Mouse (Mus musculus) brain, embryonic 14.5 days (tissue): ENCODE measurements around the gene Zfp423. TPM values are rescaled to one million over a fixed set of nuclear protein-coding genes. Genes with fewer than 3 reads are reported as not detected.

Experiments used
- DNase-seq: peaks from one replicate; pipeline ENCODE4 v3.0.0-alpha.2; 2011; ENCODE audit warnings: low read depth
- CTCF ChIP-seq: fragments of 200-500 bp; IDR thresholded peaks from 2 replicates; pipeline ENCODE4 v1.5.1; 2012; ENCODE audit warnings: inconsistent platforms, mild to moderate bottlenecking, moderate library complexity, borderline replicate concordance; ENCODE audit not compliant: insufficient read depth, insufficient read length; ENCODE audit errors: extremely low read depth
- POLR2A ChIP-seq: fragments of 200-500 bp; IDR thresholded peaks from 2 replicates; pipeline ENCODE4 v1.6.1; 2012; ENCODE audit warnings: mild to moderate bottlenecking, inconsistent platforms, borderline replicate concordance; ENCODE audit not compliant: poor library complexity, insufficient read depth, insufficient read length, severe bottlenecking; ENCODE audit errors: extremely low read depth
- polyA plus RNA-seq: library from polyadenylated mRNA; depleted of rRNA; stranded (reverse); fragments of >200 nt; gene quantifications from 2 replicates; pipeline ENCODE4 v1.2.3, GENCODE M21; 2012; rRNA removed

The Zfp423 gene
- polyA plus RNA-seq, 1 experiment = 113 TPM

DNA sequence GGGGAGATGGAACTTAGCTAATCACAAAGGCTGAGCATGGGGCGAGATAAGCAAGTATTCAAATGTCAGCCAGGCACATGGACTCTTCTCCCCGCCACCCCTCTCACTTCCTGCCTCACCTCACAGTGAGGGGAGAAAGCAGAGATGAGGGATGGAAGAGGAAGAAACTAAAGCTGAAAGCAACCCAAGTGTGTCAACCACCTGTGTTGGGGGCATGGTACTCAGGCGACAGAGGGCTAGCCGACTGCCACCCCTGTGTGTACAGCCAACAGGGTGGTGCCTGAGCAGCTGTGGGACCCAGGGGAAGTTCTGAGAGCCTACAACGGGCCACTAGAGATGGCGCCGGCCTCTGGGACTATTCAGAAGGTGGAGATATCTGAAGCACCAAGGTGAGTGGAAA is 327.6 kb downstream of the Zfp423 start:
- TF ChIP-seq CTCF (no peak), POLR2A (no peak)
- no peak for DNase-seq

- TF ChIP-seq CTCF (no peak), POLR2A (no peak)
- peak; percentile 22 for DNase-seq
Measured at GRCm38 (mm10) chr8:87629656-87630055, 329.7 kb downstream of the Zfp423 start.

- DNase-seq = no peak
- TF ChIP-seq POLR2A (no peak), CTCF (no peak)
Measured at GRCm38 (mm10) chr8:87621181-87621580, 338.2 kb downstream of the Zfp423 start.

- TF ChIP-seq POLR2A (no peak), CTCF (no peak)
- peak; percentile 61 for DNase-seq
Measured at GRCm38 (mm10) chr8:87620225-87620624, 339.2 kb downstream of the Zfp423 start.

- TF ChIP-seq POLR2A = no peak
- TF ChIP-seq CTCF = no peak
- DNase-seq = no peak
Measured at GRCm38 (mm10) chr8:87619529-87619928, 339.9 kb downstream of the Zfp423 start.

DNA sequence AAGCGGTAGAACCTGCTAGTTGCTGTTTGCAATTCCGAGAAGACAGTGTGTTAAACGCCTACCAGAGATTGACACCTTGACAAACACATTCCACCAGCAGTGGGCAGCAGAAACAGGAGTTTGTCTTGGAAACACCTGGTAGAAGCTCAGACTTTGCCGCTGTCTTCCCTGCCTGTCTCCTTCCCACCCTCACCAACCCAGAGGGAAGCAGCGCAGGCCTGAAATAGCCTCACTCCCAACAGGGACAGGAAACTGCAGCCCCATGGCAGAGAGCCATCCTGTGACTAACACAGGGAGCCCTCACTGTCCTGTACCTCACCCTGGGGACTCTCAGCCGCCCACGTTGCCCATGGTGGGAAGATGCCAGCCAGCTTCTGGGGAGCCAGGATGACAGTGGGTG is 340.3 kb downstream of the Zfp423 start:
- DNase-seq = peak; percentile 70

DNA sequence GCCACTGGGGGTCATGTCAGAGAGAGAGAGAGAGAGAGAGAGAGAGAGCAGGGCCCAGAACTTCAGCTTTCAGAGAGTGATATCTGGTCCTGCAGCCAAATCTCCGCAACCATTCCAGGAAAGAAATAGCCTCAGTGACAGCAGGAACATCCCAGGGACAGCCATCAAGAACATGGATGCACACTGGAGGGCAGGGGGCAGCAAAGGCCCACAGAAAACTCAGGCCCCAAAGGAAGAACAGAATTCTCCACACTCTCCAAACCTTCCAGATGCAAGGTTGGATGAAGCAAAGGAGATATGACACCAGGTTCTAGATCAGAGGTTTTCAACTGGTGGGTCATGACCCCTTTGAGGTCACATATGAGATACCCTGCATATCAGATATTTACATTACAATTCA is 345.7 kb downstream of the Zfp423 start:
- peak; percentile 46 for DNase-seq
- TF ChIP-seq POLR2A = no peak
- peak; percentile 41; the same call in 1 of the 2 replicates for TF ChIP-seq CTCF

More for the DNA sequence above, 340.3 kb downstream of the Zfp423 start:
- peak; percentile 41; the same call in 1 of the 2 replicates for TF ChIP-seq CTCF
- TF ChIP-seq POLR2A = no peak

Other genes with a start within 250 kb of the Zfp423 start
- 52.1 and 56.7 TPM in 2 replicates for gene Cnep1r1, start 159.2 kb upstream of the Zfp423 start, polyA plus RNA-seq
- gene Heatr3, start 178.3 kb upstream of the Zfp423 start, polyA plus RNA-seq = 43.9 and 44.7 TPM in 2 replicates
- gene Tent4b, start 239.6 kb upstream of the Zfp423 start, polyA plus RNA-seq = 30.9 and 36.5 TPM in 2 replicates